Mouse (Mus musculus) intestine, embryonic 15.5 days (tissue): Measurements from ENCODE around the gene Trim11. TPM values are rescaled to one million over a fixed set of nuclear protein-coding genes. Genes with fewer than 3 reads are reported as not detected.

Experiments
- ATAC-seq: fragments of 200-750 bp; cut with Nextera tagmentation; 2 replicates; pipeline ENCODE4 v1.8.0; 2017; ENCODE audit warnings: moderate TSS enrichment, moderate library complexity
- H3K27ac ChIP-seq: fragments of 300-500 bp; sonication (generic); 2 replicates; pipeline ENCODE4 v1.5.1; 2015; ENCODE audit warnings: mild to moderate bottlenecking, inconsistent platforms
- H3K27me3 ChIP-seq: fragments of 300-500 bp; sonication (generic); replicated peaks from 2 replicates; pipeline ENCODE4 v1.6.1; 2015; ENCODE audit warnings: inconsistent platforms
- H3K36me3 ChIP-seq: fragments of 300-500 bp; sonication (generic); 2 replicates; pipeline ENCODE4 v1.6.1; 2015; ENCODE audit warnings: inconsistent platforms
- H3K4me1 ChIP-seq: fragments of 300-500 bp; sonication (generic); replicated peaks from 2 replicates; pipeline ENCODE4 v1.6.1; 2015; ENCODE audit warnings: inconsistent platforms
- H3K4me2 ChIP-seq: fragments of 300-500 bp; sonication (generic); replicated peaks from 2 replicates; pipeline ENCODE4 v1.6.1; 2015; ENCODE audit warnings: mild to moderate bottlenecking, inconsistent platforms
- H3K4me3 ChIP-seq: fragments of 300-500 bp; sonication (generic); replicated peaks from 2 replicates; pipeline ENCODE4 v1.5.1; 2015; ENCODE audit warnings: inconsistent platforms
- H3K9ac ChIP-seq: fragments of 300-500 bp; sonication (generic); 2 replicates; pipeline ENCODE4 v1.6.1; 2015; ENCODE audit warnings: inconsistent platforms
- H3K9me3 ChIP-seq: fragments of 300-500 bp; sonication (generic); 2 replicates; pipeline ENCODE4 v1.6.1; 2016; ENCODE audit warnings: inconsistent platforms
- WGBS: fragments of 180-500 bp; shearing (Covaris S2); methylation state at CpG from one replicate; pipeline ENCODE4 v1.1.7; 2015; 5-methylcytosine and 5-hydroxymethylcytosine counted together
- polyA plus RNA-seq: library from polyadenylated mRNA; unstranded; fragments of >200 nt; fragmentation: Nextera tagmentation; extraction: Ambion mirVana; gene quantifications from 2 replicates; pipeline ENCODE4 v1.2.1, GENCODE M21; 2015

Trim11 gene
- polyA plus RNA-seq, 1 experiment from 2014 or later = 16.0 TPM

GRCm38 (mm10) chr11:58959186-58959825 is 18.6 kb upstream of the Trim11 start:
- Histone ChIP-seq H3K27me3 (peaks cover 11% of the 10 kb centered on the region; the same call in 1 of the 2 replicates), H3K9me3 (no peaks in the 10 kb centered on the region), H3K4me2 (peak overlapping the region; percentile 82), H3K4me1 (peaks cover 19% of the 10 kb centered on the region), H3K27ac (no peak overlapping the region), H3K4me3 (peak overlapping the region; percentile 51), H3K9ac (0 out of 2 replicates have a peak overlapping the region, but pooled peaks have one; percentile 12), H3K36me3 (no peaks in the 10 kb centered on the region)
- WGBS = 28% methylated on average over 15 of the region's 15 CpGs
- ATAC-seq = no peak

GRCm38 (mm10) chr11:58959921-58960465 is 17.9 kb upstream of the Trim11 start:
- H3K4me1 ChIP-seq = peaks cover 19% of the 10 kb centered on the region
- ATAC-seq = peak; percentile 88
- H3K36me3 ChIP-seq = no peaks in the 10 kb centered on the region
- no peak overlapping the region for H3K27ac ChIP-seq
- peaks cover 11% of the 10 kb centered on the region; the same call in 1 of the 2 replicates for H3K27me3 ChIP-seq
- 2% methylated on average over 40 of the region's 40 CpGs for WGBS
- H3K4me2 ChIP-seq = peak overlapping the region; percentile 82
- H3K4me3 ChIP-seq = peak overlapping the region; percentile 51
- H3K9me3 ChIP-seq = no peaks in the 10 kb centered on the region
- 0 out of 2 replicates have a peak overlapping the region, but pooled peaks have one; percentile 12 for H3K9ac ChIP-seq

- Histone ChIP-seq H3K4me3 (no peak overlapping the region), H3K36me3 (no peaks in the 10 kb centered on the region), H3K9me3 (no peaks in the 10 kb centered on the region), H3K4me1 (peaks cover 24% of the 10 kb centered on the region), H3K27ac (no peak overlapping the region), H3K4me2 (no peak overlapping the region), H3K9ac (no peak overlapping the region), H3K27me3 (peaks cover 11% of the 10 kb centered on the region; the same call in 1 of the 2 replicates)
- WGBS = 58% methylated on average over 50 of the region's 50 CpGs
- ATAC-seq = no peak
These were observed 16.3 kb upstream of the Trim11 start for GRCm38 (mm10) chr11:58961364-58962177.

GRCm38 (mm10) chr11:58963543-58963942 is 14.3 kb upstream of the Trim11 start:
- no peak for ATAC-seq
- no peaks in the 10 kb centered on the region for H3K36me3 ChIP-seq
- peaks cover 11% of the 10 kb centered on the region; the same call in 1 of the 2 replicates for H3K27me3 ChIP-seq
- H3K27ac ChIP-seq = no peak overlapping the region
- peaks cover 12% of the 10 kb centered on the region for H3K4me1 ChIP-seq
- H3K4me3 ChIP-seq = no peak overlapping the region
- no peak overlapping the region for H3K9ac ChIP-seq
- WGBS = 37% methylated on average over 17 of the region's 17 CpGs
- 0 out of 2 replicates have a peak overlapping the region, but pooled peaks have one; percentile 6 for H3K4me2 ChIP-seq
- no peaks in the 10 kb centered on the region for H3K9me3 ChIP-seq

- Histone ChIP-seq H3K27me3 (peaks cover 11% of the 10 kb centered on the region; the same call in 1 of the 2 replicates), H3K9ac (no peak overlapping the region), H3K36me3 (no peaks in the 10 kb centered on the region), H3K27ac (no peak overlapping the region), H3K4me1 (peaks cover 15% of the 10 kb centered on the region), H3K4me3 (no peak overlapping the region), H3K9me3 (no peaks in the 10 kb centered on the region), H3K4me2 (no peak overlapping the region)
- 89% methylated on average over 7 of the region's 7 CpGs for WGBS
- ATAC-seq = no peak
These were observed 13.7 kb upstream of the Trim11 start for GRCm38 (mm10) chr11:58964216-58964615.

GRCm38 (mm10) chr11:58965001-58965760 is 12.7 kb upstream of the Trim11 start:
- H3K4me1 ChIP-seq = peaks cover 14% of the 10 kb centered on the region
- ATAC-seq = peak; percentile 45; the same call in 1 of the 2 replicates
- no peaks in the 10 kb centered on the region for H3K36me3 ChIP-seq
- peaks cover 11% of the 10 kb centered on the region; the same call in 1 of the 2 replicates for H3K27me3 ChIP-seq
- H3K4me3 ChIP-seq = no peak overlapping the region
- no peaks in the 10 kb centered on the region for H3K9me3 ChIP-seq
- H3K27ac ChIP-seq = no peak overlapping the region
- no peak overlapping the region for H3K9ac ChIP-seq
- no peak overlapping the region for H3K4me2 ChIP-seq
- 42% methylated on average over 12 of the region's 12 CpGs for WGBS

GRCm38 (mm10) chr11:58967346-58967745 is 10.5 kb upstream of the Trim11 start:
- H3K4me3 ChIP-seq = no peak overlapping the region
- H3K36me3 ChIP-seq = no peaks in the 10 kb centered on the region; the same call in 1 of the 2 replicates
- H3K9me3 ChIP-seq = no peaks in the 10 kb centered on the region
- no peak overlapping the region for H3K27ac ChIP-seq
- ATAC-seq = no peak
- no peak overlapping the region for H3K4me2 ChIP-seq
- peaks cover 17% of the 10 kb centered on the region for H3K4me1 ChIP-seq
- H3K27me3 ChIP-seq = 0 out of 2 replicates have a peak, but pooled peaks cover 3% of the 10 kb centered on the region
- no peak overlapping the region for H3K9ac ChIP-seq
- WGBS = 97% methylated on average over 1 of the region's 1 CpGs

GRCm38 (mm10) chr11:58968551-58968950 is 9.3 kb upstream of the Trim11 start:
- H3K4me2 ChIP-seq = no peak overlapping the region
- H3K27ac ChIP-seq = no peak overlapping the region
- ATAC-seq = no peak
- no peaks in the 10 kb centered on the region; the same call in 1 of the 2 replicates for H3K36me3 ChIP-seq
- no peak overlapping the region for H3K9ac ChIP-seq
- WGBS = 76% methylated on average over 7 of the region's 7 CpGs
- H3K4me3 ChIP-seq = no peak overlapping the region
- peaks cover 17% of the 10 kb centered on the region for H3K4me1 ChIP-seq
- no peaks in the 10 kb centered on the region for H3K27me3 ChIP-seq
- no peaks in the 10 kb centered on the region for H3K9me3 ChIP-seq

GRCm38 (mm10) chr11:58969027-58969426 is 8.9 kb upstream of the Trim11 start:
- no peak overlapping the region for H3K4me3 ChIP-seq
- 77% methylated on average over 8 of the region's 8 CpGs for WGBS
- no peak overlapping the region for H3K9ac ChIP-seq
- peak; percentile 23; the same call in 1 of the 2 replicates for ATAC-seq
- no peak overlapping the region for H3K27ac ChIP-seq
- no peaks in the 10 kb centered on the region; the same call in 1 of the 2 replicates for H3K36me3 ChIP-seq
- no peaks in the 10 kb centered on the region for H3K9me3 ChIP-seq
- no peaks in the 10 kb centered on the region for H3K27me3 ChIP-seq
- H3K4me1 ChIP-seq = peaks cover 17% of the 10 kb centered on the region
- no peak overlapping the region for H3K4me2 ChIP-seq

- Histone ChIP-seq H3K4me1 (peaks cover 17% of the 10 kb centered on the region), H3K9me3 (no peaks in the 10 kb centered on the region), H3K4me3 (no peak overlapping the region), H3K27ac (peak overlapping the region; percentile 8; the same call in 1 of the 2 replicates), H3K9ac (no peak overlapping the region), H3K36me3 (no peaks in the 10 kb centered on the region; the same call in 1 of the 2 replicates), H3K27me3 (no peaks in the 10 kb centered on the region), H3K4me2 (no peak overlapping the region)
- ATAC-seq = peak; percentile 76
- WGBS = 53% methylated on average over 6 of the region's 6 CpGs
These were observed 8.2 kb upstream of the Trim11 start for GRCm38 (mm10) chr11:58969659-58970058.

GRCm38 (mm10) chr11:58970831-58971530 is 6.9 kb upstream of the Trim11 start:
- H3K4me3 ChIP-seq = no peak overlapping the region
- H3K36me3 ChIP-seq = no peaks in the 10 kb centered on the region; the same call in 1 of the 2 replicates
- no peak overlapping the region for H3K9ac ChIP-seq
- no peaks in the 10 kb centered on the region for H3K27me3 ChIP-seq
- ATAC-seq = no peak
- no peak overlapping the region for H3K27ac ChIP-seq
- H3K4me1 ChIP-seq = peaks cover 12% of the 10 kb centered on the region; the same call in 1 of the 2 replicates
- WGBS = 88% methylated on average over 21 of the region's 21 CpGs
- no peak overlapping the region for H3K4me2 ChIP-seq
- no peaks in the 10 kb centered on the region for H3K9me3 ChIP-seq
